Mouse (Mus musculus) bone marrow macrophage, adult 2 months (primary cell): Measurements from ENCODE around the gene Gm8994. TPM values are rescaled to one million over a fixed set of nuclear protein-coding genes. Genes with fewer than 3 reads are reported as not detected.
"Not testable (repeated sequence)": the region's sequence is repeated elsewhere in the genome, so short reads cannot be mapped to it uniquely, and the experiment has no call there.

Experiments
- H3K27ac ChIP-seq: 2 replicates; pipeline ENCODE4 v1.5.1; 2012; ENCODE audit warnings: low read depth, low read length; ENCODE audit not compliant: insufficient read depth
- H3K4me1 ChIP-seq: 2 replicates; pipeline ENCODE4 v1.6.1; 2012; ENCODE audit warnings: low read length; ENCODE audit not compliant: control insufficient read depth, insufficient read depth
- H3K4me3 ChIP-seq: 2 replicates; pipeline ENCODE4 v1.5.1; 2012; ENCODE audit warnings: mild to moderate bottlenecking, low read length, moderate library complexity; ENCODE audit not compliant: insufficient read depth
- CTCF ChIP-seq: IDR thresholded peaks from 2 replicates; pipeline ENCODE4 v1.5.1; 2012; ENCODE audit warnings: low read depth, mild to moderate bottlenecking, low read length, moderate library complexity
- POLR2A ChIP-seq: IDR thresholded peaks from 2 replicates; pipeline ENCODE4 v1.6.1; 2012; ENCODE audit warnings: mild to moderate bottlenecking, low read depth, low read length, borderline replicate concordance
- polyA plus RNA-seq: library from polyadenylated mRNA; stranded (reverse); fragments of >200 nt; gene quantifications from 2 replicates; pipeline ENCODE4 v1.2.4, GENCODE M21; 2012; ENCODE audit not compliant: missing spikeins, insufficient read depth, insufficient read length

Gene Gm8994
- polyA plus RNA-seq, 1 experiment, result 0.91 TPM

DNA sequence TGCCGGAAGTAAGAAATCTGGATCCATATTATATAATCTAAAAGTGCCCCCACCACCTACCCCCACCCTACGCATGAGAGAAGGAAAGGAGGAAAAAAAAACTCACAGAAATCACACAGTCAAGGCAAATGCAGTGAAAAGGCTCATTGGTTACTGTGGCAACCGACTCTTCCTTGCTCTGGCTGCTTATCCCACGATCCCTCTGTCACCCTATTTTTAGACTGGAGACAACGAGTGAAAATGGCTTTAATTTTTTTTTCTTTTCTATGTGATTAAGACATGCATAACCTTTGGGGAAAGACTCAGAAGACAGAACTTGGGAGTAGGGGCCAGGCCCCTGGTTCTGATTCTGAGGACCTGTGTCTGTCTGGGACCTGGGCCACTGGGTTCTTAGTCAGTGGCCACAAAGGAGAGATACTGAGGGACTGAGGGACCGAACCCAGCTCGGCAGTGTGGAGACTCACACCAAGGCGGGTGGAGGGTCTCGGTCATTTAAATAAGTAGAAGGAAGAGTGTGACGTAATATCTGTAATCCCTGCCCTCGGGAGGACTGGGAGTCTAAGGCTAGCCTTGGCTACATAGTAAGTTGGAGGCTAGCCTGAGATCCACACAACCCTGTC is 22.9 kb upstream of the Gm8994 start:
- Histone ChIP-seq H3K27ac (no peak overlapping the region), H3K4me3 (no peak overlapping the region)
- TF ChIP-seq POLR2A, result no peak
- TF ChIP-seq CTCF, result no peak

DNA sequence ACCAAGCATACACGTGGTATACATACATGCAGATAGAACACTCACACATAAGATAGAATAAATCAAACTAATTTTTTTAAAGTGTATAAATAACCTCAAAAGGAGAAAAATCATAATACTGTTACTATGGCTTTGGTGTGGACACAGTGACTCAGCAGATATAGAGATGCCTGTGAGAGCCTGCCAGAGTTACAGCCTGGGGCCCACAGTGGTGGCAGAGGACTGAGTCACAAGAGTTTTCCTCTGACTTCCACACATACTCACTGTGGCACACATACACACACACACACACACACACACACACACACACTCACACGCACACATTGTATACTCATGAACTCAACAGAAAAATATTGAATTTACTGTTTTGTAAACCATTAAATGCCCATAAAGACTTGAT is 17.9 kb upstream of the Gm8994 start:
- no peak overlapping the region for H3K27ac ChIP-seq
- TF ChIP-seq POLR2A (no peak), CTCF (no peak)
- H3K4me3 ChIP-seq, result no peak overlapping the region
- no peaks in the 10 kb centered on the region for H3K4me1 ChIP-seq

More for the DNA sequence above, 22.9 kb upstream of the Gm8994 start:
- no peaks in the 10 kb centered on the region for H3K4me1 ChIP-seq

DNA sequence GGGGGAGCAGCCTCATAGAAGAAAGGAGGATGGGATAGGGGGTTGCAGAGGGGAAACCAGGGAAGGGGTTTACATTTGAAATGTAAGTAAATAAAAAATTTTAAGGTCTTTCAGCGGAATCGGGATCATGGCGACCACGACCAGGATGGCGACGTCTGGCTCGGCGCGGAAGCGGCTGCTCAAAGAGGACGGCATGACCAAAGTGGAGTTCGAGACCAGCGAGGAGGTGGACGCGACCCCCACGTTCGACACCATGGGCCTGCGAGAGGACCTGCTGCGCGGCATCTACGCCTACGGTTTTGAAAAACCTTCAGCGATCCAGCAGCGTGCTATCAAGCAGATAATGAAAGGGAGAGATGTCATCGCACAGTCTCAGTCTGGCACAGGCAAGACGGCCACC is 1.1 kb downstream of the Gm8994 start:
- not testable (repeated sequence) for H3K27ac ChIP-seq, H3K4me3 ChIP-seq, H3K4me1 ChIP-seq

DNA sequence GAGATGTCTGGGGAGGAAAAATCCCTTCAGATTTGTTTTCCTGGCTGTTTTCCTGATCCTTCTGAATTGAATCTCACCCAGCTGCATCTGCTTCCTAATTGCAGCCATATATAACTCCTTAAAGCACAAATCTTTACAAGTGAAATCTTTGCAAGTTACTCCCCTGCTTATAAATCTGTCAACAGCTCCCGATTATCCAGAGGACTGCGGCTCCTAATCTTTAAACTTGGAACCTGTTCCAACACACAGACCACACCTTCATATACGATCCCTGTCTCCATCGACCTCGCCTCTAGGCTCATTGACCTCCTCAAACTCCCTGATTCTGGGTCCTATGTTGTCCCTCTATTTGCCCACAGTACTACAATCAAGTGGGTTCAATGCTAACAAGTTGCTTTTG is 13.3 kb downstream of the Gm8994 start:
- no peak for TF ChIP-seq POLR2A
- no peak for TF ChIP-seq CTCF
- Histone ChIP-seq H3K4me1 (no peaks in the 10 kb centered on the region), H3K4me3 (no peak overlapping the region), H3K27ac (no peak overlapping the region)

DNA sequence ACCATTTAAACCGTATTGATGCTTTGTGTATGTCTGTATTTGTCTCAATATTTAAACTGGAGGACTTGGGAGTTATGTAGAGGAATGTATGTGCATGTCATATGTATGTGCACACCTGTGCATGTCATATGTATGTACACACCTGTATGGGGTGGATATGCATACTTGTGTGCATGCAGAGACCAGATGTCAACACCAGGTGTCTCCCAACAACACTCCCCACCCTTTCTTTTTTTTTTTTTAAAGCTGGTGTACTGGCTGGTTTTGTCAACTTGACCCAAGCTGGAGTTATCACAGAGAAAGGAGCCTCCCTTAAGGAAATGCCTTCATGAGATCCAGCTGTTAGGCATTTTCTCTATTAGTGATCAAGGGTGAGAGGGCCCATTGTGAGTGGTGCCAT is 13.8 kb downstream of the Gm8994 start:
- Histone ChIP-seq H3K27ac (no peak overlapping the region), H3K4me3 (no peak overlapping the region), H3K4me1 (no peaks in the 10 kb centered on the region)
- TF ChIP-seq POLR2A, result no peak
- TF ChIP-seq CTCF, result no peak

DNA sequence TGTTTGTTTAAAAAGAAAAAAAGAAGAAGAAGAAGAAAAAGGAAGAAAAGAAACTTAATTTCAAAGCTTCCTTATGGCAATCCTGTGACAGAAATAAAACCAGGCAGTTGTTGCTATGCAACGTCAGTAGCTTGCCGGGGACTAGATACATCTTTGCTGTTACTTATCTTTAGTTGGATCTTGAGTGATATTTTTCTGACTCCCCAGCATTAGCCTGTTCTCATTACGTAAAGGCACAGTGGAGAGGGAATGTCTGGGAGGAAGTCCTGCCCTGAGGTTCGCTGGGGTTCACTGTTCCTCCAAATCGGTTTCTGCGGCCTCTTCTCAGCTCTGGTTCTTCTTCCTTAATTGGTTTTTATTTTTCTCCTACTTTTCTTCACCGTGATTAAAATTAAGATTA is 16.5 kb downstream of the Gm8994 start:
- TF ChIP-seq POLR2A (no peak), CTCF (no peak)
- Histone ChIP-seq H3K4me3 (no peak overlapping the region), H3K4me1 (no peaks in the 10 kb centered on the region), H3K27ac (no peak overlapping the region)

DNA sequence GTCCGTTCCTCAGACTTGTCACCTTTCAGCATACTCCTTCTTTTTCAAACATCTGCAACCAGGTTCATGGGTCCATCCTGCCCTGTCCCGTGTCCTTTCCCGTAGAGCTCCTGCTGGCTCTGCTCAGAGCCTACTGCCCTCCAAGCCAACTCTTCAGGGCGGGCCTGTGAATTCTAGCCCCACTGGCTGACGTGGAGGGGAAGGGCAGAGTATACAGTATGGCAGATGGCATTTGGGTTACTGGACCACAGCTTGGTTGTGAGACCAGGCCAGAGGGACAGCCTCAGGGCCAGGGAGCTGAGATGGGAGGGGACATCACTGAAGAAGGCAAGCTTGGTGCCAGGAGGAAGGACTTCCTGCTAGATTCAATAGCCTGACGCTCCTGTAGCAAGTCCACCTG is 17.7 kb downstream of the Gm8994 start:
- Histone ChIP-seq H3K4me3 (no peak overlapping the region), H3K4me1 (no peaks in the 10 kb centered on the region), H3K27ac (no peak overlapping the region)
- no peak for TF ChIP-seq CTCF

DNA sequence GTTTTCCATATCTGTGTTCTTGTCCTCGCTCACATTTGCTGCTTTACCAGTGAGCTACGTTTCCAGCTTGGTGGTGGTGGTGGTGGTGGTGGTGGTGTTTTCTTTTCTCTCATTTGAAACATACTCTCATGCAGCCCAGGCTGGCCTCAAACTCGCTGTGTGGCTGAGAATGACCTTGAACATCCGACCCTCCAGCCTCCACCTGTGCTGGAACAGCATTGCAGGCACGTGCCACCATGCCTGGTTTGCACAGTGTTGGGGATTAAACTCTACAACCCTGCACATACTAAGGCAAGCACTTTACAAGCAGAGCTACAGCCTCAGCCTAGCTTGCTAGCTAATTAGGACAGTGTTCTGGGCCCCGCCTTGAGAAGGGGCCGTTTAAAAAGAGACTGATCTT is 18.3 kb downstream of the Gm8994 start:
- Histone ChIP-seq H3K4me3 (no peak overlapping the region), H3K4me1 (no peaks in the 10 kb centered on the region), H3K27ac (no peak overlapping the region)
- no peak for TF ChIP-seq POLR2A
- TF ChIP-seq CTCF, result no peak

DNA sequence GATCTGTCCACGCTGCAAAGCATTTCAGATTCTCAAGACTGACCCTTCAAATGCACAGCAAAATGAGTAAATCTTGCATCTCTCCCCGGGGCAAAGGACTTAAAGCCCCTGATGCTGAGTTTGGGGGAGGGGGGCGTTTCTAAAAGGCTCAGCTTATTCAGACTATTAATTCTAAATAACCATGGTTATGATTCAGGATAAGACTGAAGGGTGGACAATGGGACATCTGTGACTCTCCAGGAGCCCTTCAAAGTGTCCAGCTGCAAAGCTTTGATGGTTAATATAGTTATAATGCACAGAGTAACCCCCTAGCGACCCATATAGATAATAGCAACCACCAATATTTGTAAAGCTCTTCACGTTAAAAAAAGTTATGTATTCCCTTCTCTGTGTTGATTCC is 19.7 kb downstream of the Gm8994 start:
- Histone ChIP-seq H3K4me1 (no peaks in the 10 kb centered on the region), H3K4me3 (no peak overlapping the region), H3K27ac (no peak overlapping the region)
- TF ChIP-seq POLR2A (no peak), CTCF (no peak)

DNA sequence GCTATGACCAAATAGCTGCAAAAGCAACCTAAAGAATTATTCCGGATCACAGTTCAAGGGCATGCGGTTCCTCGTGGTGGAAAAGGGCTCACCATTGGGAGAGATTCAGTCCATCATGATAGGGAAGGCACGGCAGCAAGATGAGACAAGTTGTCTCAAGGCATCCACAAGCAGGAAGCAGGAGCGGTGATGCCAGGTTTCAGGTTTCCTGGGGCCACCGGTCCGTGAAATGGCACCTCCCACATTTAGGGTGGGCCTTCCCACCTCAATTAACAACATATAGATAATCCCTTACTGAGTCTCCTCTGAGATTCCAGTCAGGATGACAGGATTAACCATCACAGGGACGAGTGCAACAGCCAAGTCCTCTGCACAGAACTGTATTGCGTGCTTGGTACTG is 20.3 kb downstream of the Gm8994 start:
- H3K4me1 ChIP-seq, result no peaks in the 10 kb centered on the region
- H3K27ac ChIP-seq, result no peak overlapping the region
- no peak overlapping the region for H3K4me3 ChIP-seq
- no peak for TF ChIP-seq CTCF
- TF ChIP-seq POLR2A, result no peak

DNA sequence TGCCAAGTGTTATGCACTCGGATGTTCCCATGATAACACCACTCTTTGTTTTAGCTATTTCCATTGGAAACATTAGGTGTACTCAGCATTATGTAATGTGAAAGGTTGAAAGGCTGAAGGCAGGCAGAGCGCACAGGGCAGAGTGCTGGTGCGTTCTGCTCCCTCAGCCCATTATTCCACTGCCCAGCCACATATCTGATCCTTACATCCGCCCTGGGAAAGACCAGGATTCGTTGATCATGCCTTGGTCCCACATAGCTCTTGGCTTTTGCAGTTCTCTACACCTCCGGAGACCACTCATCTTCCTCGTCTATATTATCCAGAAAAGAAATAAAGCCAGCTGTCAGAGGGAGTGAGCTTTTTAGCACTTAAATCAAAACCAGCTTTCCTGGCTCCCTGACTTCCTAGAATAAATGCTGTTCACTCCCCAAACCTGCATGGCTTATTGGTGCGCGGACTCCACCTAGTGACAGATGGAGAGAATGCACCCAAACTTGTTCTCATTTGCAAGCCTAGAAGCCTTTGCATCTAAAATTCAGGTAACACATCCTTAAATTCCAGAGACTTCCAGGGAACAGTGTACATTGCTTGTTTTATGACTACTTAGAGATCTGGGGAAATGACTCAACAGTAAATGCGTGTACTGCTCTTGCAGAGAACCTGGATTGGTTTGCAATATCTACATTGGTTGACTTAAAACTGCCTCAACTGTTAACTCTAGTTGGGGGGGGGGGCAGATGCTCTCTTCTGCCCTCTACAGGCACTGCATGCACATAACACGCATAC is 26.3 kb downstream of the Gm8994 start:
- TF ChIP-seq CTCF (no peak), POLR2A (no peak)
- Histone ChIP-seq H3K27ac (no peak overlapping the region), H3K4me3 (no peak overlapping the region), H3K4me1 (no peaks in the 10 kb centered on the region)

DNA sequence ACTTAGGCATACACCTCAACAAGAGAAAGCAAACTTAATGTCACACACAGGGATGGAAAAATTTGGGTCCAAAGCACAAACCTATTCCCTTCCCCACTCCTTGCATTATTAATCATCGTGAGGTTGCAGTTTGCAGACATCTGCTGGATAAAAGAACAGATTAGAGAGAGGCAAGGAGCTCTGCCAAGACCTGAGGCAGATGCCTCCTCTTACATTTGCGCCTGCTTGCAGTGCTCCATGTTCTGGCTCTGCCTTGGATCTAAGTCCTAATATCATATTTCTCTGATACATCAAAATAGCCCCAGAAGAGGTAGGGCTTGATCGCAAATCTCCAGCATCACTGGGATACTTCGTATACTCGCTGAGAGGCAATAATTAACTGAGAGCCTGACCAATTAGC is 31.1 kb downstream of the Gm8994 start:
- no peak overlapping the region for H3K27ac ChIP-seq
- H3K4me3 ChIP-seq, result no peak overlapping the region
- H3K4me1 ChIP-seq, result no peaks in the 10 kb centered on the region
- TF ChIP-seq CTCF, result no peak
